Mouse (Mus musculus) embryonic facial prominence, embryonic 10.5 days (tissue): ENCODE results near the gene Rac3. TPM values are rescaled to one million over a fixed set of nuclear protein-coding genes. Genes with fewer than 3 reads are reported as not detected.

Source experiments
- DNase-seq: peaks from one replicate; pipeline ENCODE4 v3.0.0-alpha.2; 2017; ENCODE audit warnings: low spot score
- H3K27ac ChIP-seq: fragments of 300-500 bp; sonication (generic); replicated peaks from 2 replicates; pipeline ENCODE4 v1.5.1; 2016; ENCODE audit warnings: mild to moderate bottlenecking
- H3K27me3 ChIP-seq: fragments of 300-500 bp; sonication (generic); replicated peaks from 2 replicates; pipeline ENCODE4 v1.6.1; 2016; ENCODE audit warnings: low read depth, mild to moderate bottlenecking; ENCODE audit not compliant: poor library complexity, severe bottlenecking
- H3K36me3 ChIP-seq: fragments of 300-500 bp; sonication (generic); replicated peaks from 2 replicates; pipeline ENCODE4 v1.6.1; 2016; ENCODE audit warnings: mild to moderate bottlenecking, moderate library complexity
- H3K4me1 ChIP-seq: fragments of 300-500 bp; sonication (generic); 2 replicates; pipeline ENCODE4 v1.6.1; 2016
- H3K4me3 ChIP-seq: fragments of 300-500 bp; sonication (generic); 2 replicates; pipeline ENCODE4 v1.5.1; 2016; ENCODE audit warnings: mild to moderate bottlenecking, moderate library complexity
- H3K9me3 ChIP-seq: fragments of 300-500 bp; sonication (generic); 2 replicates; pipeline ENCODE4 v1.6.1; 2016; ENCODE audit warnings: mild to moderate bottlenecking
- WGBS: fragments of 180-500 bp; shearing (Covaris S2); methylation state at CpG from one replicate; pipeline ENCODE4 v1.1.7; 2016; 5-methylcytosine and 5-hydroxymethylcytosine counted together
- polyA plus RNA-seq: library from polyadenylated mRNA; unstranded; fragments of >200 nt; fragmentation: Nextera tagmentation; extraction: Ambion mirVana; gene quantifications from 2 replicates; pipeline ENCODE4 v1.2.1, GENCODE M21; 2016

The Rac3 gene
- polyA plus RNA-seq, 1 experiment from 2014 or later, result 31.2 TPM

GRCm38 (mm10) chr11:120772749-120773148 is 51.5 kb downstream of the Rac3 start:
- no peaks in the 10 kb centered on the region for H3K9me3 ChIP-seq
- no peaks in the 10 kb centered on the region for H3K36me3 ChIP-seq
- no peak overlapping the region for H3K27ac ChIP-seq
- H3K4me1 ChIP-seq, result peaks cover 18% of the 10 kb centered on the region
- 82% methylated on average over 3 of the region's 3 CpGs for WGBS
- H3K4me3 ChIP-seq, result no peak overlapping the region
- H3K27me3 ChIP-seq, result no peaks in the 10 kb centered on the region
- no peak for DNase-seq

Other genes starting within 250 kb of the Rac3 start
- gene Mrpl12, start 236.9 kb upstream of the Rac3 start, polyA plus RNA-seq, result 206 and 216 TPM in 2 replicates
- 68.6 and 69.4 TPM in 2 replicates for gene Slc25a10, start 229.6 kb upstream of the Rac3 start, polyA plus RNA-seq
- 0.33 and 0.62 TPM in 2 replicates for gene Gcgr, start 190.8 kb upstream of the Rac3 start, polyA plus RNA-seq
- 201 and 221 TPM in 2 replicates for gene Mcrip1, start 171.7 kb upstream of the Rac3 start, polyA plus RNA-seq
- not detected in 2 replicates for gene Ppp1r27, start 170.3 kb upstream of the Rac3 start, polyA plus RNA-seq
- gene P4hb, start 148.2 kb upstream of the Rac3 start, polyA plus RNA-seq, result 556 and 565 TPM in 2 replicates
- 735 and 777 TPM in 2 replicates for gene Arhgdia, start 139.8 kb upstream of the Rac3 start, polyA plus RNA-seq
- 620 and 640 TPM in 2 replicates for gene Alyref, start 123.1 kb upstream of the Rac3 start, polyA plus RNA-seq
- gene Anapc11, start 123.0 kb upstream of the Rac3 start, polyA plus RNA-seq, result 192 and 198 TPM in 2 replicates
- not detected in 2 replicates for gene Npb, start 113.0 kb upstream of the Rac3 start, polyA plus RNA-seq
- 142 and 145 TPM in 2 replicates for gene Pcyt2, start 103.5 kb upstream of the Rac3 start, polyA plus RNA-seq
- 27.7 and 29.5 TPM in 2 replicates for gene Sirt7, start 96.2 kb upstream of the Rac3 start, polyA plus RNA-seq
- gene Mafg, start 87.9 kb upstream of the Rac3 start, polyA plus RNA-seq, result 24.2 and 25.1 TPM in 2 replicates
- gene Pycr1, start 77.7 kb upstream of the Rac3 start, polyA plus RNA-seq, result 32.7 and 33.7 TPM in 2 replicates
- not detected in 2 replicates for gene Myadml2, start 73.3 kb upstream of the Rac3 start, polyA plus RNA-seq
- gene Notum, start 60.3 kb upstream of the Rac3 start, polyA plus RNA-seq, result 4.4 and 4.8 TPM in 2 replicates
- gene Aspscr1, start 48.5 kb upstream of the Rac3 start, polyA plus RNA-seq, result 151 and 155 TPM in 2 replicates
- gene Cenpx, start 7.7 kb upstream of the Rac3 start, polyA plus RNA-seq, result 119 and 124 TPM in 2 replicates
- gene Lrrc45, start 7.5 kb upstream of the Rac3 start, polyA plus RNA-seq, result 56.8 and 58.9 TPM in 2 replicates
- 12.8 and 16.0 TPM in 2 replicates for gene Dcxr, start 5.8 kb downstream of the Rac3 start, polyA plus RNA-seq
- gene Cbr2, start 10.6 kb downstream of the Rac3 start, polyA plus RNA-seq, result 2.6 and 2.9 TPM in 2 replicates
- 10.5 and 11.6 TPM in 2 replicates for gene Hmga1b, start 41.3 kb downstream of the Rac3 start, polyA plus RNA-seq
- gene Rfng, start 62.7 kb downstream of the Rac3 start, polyA plus RNA-seq, result 40.0 and 42.1 TPM in 2 replicates
- gene Gps1, start 62.8 kb downstream of the Rac3 start, polyA plus RNA-seq, result 265 and 272 TPM in 2 replicates
- 96.6 and 101 TPM in 2 replicates for gene Dus1l, start 74.9 kb downstream of the Rac3 start, polyA plus RNA-seq
- 121 and 132 TPM in 2 replicates for gene Fasn, start 103.1 kb downstream of the Rac3 start, polyA plus RNA-seq
- 6.5 and 6.8 TPM in 2 replicates for gene Ccdc57, start 211.4 kb downstream of the Rac3 start, polyA plus RNA-seq
- gene Slc16a3, start 227.0 kb downstream of the Rac3 start, polyA plus RNA-seq, result 131 and 182 TPM in 2 replicates